Mouse (Mus musculus) urinary bladder, postnatal 36 days (tissue): ENCODE data around the gene Ldlr.
A peak's percentile ranks its signal among the peaks of the same experiment; 100 is the strongest.

Source experiments
- DNase-seq, 2 experiments: peaks; one replicate each; pipeline ENCODE4 v3.0.0; 2022; ENCODE audit warnings: low spot score in 2 of 2, mixed read lengths in 1 of 2

Gene Ldlr

GRCm38 (mm10) chr9:21725224-21726121 is 2.2 kb downstream of the Ldlr start:
- no peak for DNase-seq

DNA sequence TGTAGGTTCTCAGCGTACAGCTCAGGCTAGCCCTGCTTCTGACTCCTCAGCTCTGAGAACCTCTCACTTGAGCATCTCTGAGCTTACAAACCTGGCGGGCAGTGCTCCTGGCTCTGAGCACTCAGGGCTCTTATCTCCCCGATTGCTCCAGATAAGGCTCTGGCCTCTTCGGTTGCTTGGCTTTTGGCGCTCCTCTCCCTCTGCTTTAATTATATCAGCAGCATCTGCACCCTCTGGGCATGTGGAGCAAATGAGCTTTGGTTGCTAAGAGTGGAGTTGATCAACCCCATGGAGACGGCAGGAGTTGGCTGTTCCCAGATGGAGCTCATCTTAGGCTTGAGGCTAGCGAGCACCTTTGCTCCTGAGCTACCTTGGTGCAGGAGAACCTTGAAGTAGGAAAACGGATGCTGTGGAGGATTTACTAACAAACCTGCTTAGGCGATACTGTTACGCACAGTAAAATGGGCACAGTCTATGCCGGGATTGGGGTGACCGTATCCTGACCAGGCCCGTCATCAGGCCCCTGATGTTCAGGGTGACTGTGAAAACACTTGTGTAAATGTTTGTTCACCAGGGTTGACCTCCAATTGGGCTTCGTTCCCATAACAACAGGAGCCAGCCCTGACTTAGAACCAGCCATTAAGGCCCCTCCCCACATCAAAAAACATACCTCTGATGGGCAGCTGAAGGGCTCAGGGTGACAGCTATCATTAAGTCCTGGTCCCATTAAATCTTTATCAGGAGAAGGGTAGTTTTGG is 3.1 kb downstream of the Ldlr start:
- peak in 1 of 2 experiments; percentile 26 for DNase-seq

DNA sequence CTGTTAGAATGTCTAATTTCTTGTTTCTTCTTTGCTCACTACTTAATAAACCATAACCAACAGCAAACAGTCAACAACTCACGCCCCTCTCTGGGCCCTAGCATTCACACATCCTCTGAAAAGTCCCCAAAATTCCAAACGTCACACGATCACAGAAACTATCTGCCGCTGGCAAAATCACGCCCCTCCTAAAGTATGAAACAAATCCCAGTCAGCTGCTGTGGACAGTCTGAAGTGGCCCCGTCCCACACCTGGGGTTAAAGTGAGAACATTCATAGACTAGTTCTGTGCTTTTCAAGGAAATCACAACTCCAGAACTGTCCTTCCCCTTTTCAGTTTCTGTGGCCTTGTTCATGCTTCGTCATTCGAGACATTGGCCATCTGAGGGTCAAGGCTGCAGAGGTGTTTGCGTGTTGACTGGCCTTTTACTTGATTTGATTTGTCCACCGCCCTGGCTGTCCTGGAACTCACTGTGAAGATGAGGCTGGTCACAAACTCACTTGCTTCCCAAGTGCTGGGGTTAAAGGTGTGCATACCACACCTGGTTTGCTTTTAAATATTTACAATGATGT is 5.1 kb downstream of the Ldlr start:
- no peak for DNase-seq

DNA sequence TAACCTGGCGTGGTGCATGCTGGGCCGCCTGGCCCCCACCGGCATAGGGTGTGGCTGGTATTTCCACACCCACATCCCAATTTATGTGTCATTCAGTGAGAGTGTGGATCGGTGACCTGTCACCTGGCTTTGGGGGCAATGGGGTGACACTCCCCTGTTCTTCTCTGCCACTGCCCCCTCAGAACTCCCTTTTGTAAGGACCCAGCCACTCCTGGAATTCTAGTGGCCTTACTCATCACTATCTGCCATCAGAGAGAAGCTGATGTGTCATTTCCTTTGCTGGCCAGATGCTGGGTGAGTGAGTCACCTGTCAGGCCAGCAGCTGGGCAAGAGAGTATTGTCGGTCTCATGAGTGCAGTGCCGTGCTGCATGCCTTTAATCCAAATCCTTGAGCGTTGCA is 6.0 kb downstream of the Ldlr start:
- DNase-seq = peak; percentile 42 to 52

DNA sequence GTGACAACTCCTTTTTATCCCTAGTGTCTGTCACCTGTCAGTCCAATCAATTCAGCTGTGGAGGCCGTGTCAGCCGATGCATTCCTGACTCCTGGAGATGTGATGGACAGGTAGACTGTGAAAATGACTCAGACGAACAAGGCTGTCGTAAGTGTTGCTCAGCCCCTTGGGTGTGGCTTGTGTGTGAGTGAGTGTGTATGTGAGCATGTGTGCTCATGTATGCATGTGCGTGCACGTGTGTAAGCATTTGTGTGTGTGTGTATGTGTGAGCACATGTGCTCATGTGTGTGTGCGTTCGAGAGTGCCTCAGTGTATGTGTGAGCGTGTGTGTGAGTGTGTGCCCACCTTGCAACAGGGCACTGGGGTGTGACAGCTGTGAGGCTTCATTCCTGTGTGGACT is 9.0 kb downstream of the Ldlr start:
- DNase-seq = no peak

- DNase-seq = no peak
These were observed 10.2 kb downstream of the Ldlr start for GRCm38 (mm10) chr9:21733446-21733845.

DNA sequence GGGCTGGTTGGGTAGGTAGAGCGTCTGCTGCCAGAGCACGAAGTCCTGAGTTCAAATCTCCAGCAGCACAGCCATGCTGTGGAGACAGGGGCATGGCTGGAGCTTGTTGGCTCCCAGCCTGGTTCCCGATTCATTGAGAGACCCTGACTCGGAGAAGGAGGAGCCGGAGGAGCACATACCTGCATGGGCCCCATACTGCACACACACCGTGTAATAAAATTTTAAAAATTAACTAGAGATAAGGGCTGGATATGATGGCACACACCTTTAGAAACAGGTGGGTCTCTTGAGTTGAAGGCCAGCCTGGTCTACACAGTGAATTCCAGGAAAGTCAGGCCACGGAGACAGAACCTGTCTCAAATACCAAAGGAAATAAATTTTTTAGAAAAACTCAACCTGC is 10.7 kb downstream of the Ldlr start:
- DNase-seq = no peak

- DNase-seq = no peak
These were observed 11.8 kb downstream of the Ldlr start for GRCm38 (mm10) chr9:21735126-21735525.

GRCm38 (mm10) chr9:21736580-21736979 is 13.3 kb downstream of the Ldlr start:
- no peak for DNase-seq

DNA sequence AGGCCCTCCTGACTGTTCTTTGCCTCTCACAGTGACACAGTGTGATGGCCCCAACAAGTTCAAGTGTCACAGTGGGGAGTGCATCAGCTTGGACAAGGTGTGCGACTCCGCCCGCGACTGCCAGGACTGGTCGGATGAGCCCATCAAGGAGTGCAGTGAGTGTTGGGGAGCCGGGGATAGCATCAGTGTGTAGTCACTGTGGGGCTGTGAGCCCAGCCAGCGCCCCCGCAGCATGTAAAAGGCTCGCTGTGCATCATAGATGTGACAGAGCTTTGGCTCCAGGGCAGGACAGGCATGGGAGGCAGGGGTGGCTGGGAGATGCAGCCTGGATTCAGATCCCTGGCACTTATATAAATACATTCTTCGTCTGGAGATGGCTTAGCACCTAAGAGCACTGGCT is 13.9 kb downstream of the Ldlr start:
- no peak for DNase-seq

GRCm38 (mm10) chr9:21738776-21739175 is 15.5 kb downstream of the Ldlr start:
- DNase-seq = no peak

DNA sequence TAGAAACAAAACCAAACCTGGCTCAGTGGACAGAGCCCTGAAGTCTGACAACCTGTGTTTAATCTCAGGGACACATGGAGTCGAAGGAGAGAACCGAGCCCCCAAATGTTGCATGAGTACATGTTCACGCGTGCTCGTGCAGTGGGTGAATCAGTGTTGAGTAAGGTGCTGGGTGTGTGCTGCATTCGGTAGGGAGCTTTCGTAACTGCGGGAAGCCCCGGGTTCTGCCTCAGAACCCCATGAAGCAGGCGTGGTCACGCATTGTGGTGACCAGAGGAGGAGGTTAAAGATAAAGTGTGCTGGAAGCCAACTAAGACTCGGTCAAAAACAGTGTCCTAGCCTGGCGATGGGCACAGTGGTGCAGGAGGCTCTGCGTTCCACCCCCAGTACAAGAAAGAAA is 17.1 kb downstream of the Ldlr start:
- no peak for DNase-seq

DNA sequence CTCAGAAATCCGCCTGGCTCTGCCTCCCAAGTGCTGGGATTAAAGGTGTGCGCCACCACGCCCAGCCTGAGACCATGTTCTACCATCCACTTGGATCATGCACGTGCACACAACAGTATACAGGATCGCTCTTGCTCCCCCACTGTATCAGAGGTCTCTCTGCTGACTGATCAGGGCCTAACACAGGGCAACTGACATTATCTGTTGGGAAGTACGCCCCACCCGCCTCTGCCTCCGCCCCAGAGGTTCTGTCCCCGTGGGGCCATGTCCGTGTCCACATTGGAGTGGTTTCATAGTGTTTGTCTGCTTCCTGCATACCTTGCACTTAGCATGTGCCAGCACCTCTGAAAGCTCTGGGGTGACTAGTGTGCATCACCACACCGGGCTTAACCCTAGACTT is 18.2 kb downstream of the Ldlr start:
- no peak for DNase-seq

DNA sequence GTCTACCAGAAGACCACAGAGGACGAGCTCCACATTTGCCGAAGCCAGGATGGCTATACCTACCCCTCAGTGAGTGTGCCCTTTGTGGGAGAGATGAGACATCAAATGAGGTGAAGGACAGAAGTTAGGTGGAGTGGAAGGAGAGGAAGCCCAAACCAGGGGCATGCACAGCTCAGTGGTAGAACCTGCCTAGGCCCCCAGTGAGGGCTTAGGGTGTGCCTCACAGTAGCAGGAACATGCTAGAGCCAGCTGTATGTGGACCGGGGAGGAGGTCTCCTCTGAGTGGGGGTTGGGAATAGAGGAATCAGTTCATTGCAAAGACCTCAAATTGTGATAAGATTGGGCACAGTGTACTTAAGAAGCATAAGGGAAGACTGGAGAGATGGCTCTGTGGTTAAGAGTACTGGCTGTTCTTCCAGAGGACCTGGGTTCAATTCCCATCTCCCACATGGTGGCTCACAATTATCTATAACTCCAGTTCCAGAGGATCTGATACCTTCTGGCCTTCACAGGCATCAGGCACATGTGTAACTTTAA is 24.0 kb downstream of the Ldlr start:
- DNase-seq = no peak

DNA sequence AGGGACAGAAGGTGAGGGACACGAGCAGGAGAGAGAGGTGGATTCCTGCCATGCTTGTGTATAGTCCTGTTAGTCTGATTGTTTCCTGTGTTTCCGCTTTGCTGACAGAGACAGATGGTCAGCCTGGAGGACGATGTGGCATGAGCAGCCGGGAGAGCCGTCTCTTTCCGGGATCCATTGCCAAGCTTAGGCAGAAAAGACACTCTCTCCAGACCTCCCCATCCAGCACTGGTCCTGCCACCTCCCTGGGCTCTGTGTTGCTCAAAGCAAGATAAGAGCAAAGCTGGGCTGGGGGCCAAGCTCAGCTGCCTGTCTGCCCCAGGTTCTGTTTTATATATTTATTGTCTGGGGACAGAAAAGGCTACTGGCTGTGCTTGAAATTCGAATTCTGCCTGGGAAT is 24.8 kb downstream of the Ldlr start:
- no peak for DNase-seq

GRCm38 (mm10) chr9:21748491-21748890 is 25.2 kb downstream of the Ldlr start:
- no peak for DNase-seq

DNA sequence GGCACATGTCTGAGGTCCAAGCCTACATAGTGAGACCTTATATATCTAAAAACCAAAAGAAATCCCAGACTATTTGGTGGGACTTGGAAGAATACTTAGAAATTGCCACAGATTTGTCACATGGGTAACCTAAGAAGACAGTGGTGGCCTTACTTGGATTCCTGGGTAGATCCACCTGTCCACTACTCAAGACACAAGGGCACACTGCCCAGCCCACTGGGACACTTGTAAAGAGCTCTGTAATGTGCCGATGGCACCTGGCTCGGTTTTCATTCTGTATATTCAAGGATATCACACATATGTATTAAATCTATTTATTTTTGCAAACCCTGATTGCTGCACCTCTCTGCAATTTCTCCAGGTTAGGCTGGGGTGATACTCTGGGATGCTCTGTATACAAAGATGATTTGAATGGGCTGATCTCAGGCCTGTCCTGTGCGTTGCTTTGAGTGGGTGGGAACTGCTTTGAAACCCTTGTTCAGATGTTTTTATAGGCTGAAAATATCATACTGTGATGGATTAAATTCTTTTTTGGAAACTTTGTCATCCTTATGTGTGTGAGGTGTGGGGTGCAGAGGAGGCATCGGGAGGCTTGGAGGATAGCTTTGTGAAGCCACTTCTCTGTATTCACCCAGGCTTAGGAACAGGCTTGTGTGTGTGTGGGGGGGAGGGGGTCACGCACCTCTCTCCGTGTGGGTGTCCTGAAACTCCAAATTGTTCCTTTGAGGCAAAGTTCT is 26.3 kb downstream of the Ldlr start:
- no peak for DNase-seq

DNA sequence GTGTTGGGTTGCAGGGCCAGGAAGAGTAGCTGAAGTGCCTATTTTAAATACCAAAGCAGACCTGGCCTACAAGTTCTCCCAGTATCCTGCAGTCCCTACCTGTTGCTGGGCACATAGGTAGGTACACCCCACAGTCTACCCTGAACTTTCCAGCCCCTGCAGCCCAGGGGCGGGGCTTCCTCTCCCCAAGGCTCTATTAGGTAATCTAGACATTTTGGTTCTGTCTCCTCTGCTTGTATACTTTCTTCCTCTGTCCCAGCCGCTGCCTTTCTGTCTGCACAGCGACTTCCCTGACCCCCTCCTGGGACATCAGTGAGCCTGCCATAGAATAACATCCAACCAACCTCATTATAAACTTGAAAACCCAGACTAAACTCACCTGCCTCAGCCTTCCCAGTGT is 27.1 kb downstream of the Ldlr start:
- no peak for DNase-seq

GRCm38 (mm10) chr9:21751347-21751746 is 28.1 kb downstream of the Ldlr start:
- DNase-seq = no peak

- DNase-seq = peak; percentile 30 to 65
These were observed 29.0 kb downstream of the Ldlr start for GRCm38 (mm10) chr9:21752252-21752792.

DNA sequence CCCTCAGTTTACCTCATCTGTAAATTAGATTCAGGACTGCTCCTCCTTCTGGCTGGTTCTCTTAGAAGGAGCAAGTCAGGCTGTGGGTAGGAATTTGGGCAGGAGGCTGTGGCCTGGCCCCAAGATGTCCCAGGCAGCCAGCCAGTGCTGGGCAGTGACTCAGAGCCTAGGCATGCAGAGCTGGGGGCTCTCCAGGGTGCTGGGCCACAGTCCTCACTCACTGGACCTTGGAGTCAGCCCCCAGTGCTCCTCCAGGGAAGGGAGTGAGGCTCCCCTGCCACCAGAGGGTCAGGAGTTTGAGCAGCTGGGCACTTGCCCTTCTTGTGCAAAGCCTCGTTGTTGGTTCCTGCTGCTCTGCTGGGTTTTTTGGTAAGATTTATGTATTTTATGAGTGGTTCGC is 30.7 kb downstream of the Ldlr start:
- DNase-seq = peak; percentile 70 to 83
